Mouse (Mus musculus) spleen, adult 2 months (tissue): ENCODE data around the gene Crp.

Experiments
- CTCF ChIP-seq: fragments of 200-500 bp; IDR thresholded peaks from 2 replicates; pipeline ENCODE4 v1.5.1; 2011; ENCODE audit warnings: mild to moderate bottlenecking, inconsistent platforms; ENCODE audit not compliant: insufficient read depth, insufficient read length, insufficient replicate concordance; ENCODE audit errors: extremely low read depth
- POLR2A ChIP-seq: fragments of 200-500 bp; IDR thresholded peaks from 2 replicates; pipeline ENCODE4 v1.6.1; 2011; ENCODE audit warnings: low read depth, low read length, inconsistent platforms

DNA sequence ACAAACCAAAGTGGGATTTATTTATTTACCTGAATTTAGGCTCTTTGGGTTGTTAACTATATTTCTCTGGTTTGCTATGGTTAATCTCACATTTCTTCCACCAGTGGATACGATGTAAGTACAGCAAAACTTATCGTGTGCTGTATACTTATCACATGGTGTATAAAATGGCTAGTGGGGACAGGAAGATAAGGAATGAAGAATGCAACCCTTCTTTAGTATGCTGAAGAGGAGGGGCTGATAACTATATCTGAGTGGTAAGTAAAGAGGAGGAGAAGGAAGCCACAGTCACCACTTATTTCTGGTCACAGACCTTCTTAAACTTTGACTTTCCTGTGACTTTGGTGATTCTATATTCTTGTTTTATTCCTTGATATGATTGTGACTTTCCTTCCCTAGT lies 87.5 kb downstream of the Crp start:
- TF ChIP-seq CTCF (no peak), POLR2A (no peak)
